Mouse (Mus musculus): Measurements from ENCODE around the gene Med13. TPM values are rescaled to one million over a fixed set of nuclear protein-coding genes. Genes with fewer than 3 reads are reported as not detected.

The Med13 gene
- total RNA-seq, 2 experiments from 2014 or later = 60.3 to 68.0 TPM

DNA sequence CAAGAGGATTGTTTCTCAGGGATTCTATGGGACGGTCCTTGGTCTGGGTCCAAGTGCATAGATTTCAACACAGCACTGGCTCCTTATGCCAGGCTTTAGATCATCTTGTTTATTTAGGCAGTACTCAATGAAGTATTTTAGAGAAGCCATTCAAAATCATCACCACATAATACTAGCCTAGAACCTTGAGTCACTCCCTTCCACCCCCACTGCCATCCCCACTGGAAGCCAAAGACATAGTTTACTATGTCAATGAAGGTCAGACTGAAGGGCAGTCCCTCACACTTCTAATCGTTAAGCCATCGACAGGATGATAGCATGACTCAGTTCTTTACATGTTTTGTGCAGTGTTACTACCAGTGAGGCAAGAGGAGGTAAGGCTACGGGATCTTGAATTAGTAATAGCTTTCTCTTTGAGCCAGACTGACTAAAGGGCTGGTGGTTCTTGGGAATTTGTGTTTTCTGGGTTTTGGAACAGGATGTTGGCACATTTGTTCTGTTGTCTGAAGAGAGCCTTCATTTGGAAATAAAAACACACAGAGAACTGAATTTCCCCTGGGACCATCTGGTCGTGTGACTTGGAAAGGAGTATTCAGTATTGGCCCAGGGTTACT is 24.2 kb upstream of the Med13 start:
- DNase-seq (ENCODE audit: low spot score in 2 of 2) = no peak
- intact Hi-C loops (cut with DNase I) = no loop called here

DNA sequence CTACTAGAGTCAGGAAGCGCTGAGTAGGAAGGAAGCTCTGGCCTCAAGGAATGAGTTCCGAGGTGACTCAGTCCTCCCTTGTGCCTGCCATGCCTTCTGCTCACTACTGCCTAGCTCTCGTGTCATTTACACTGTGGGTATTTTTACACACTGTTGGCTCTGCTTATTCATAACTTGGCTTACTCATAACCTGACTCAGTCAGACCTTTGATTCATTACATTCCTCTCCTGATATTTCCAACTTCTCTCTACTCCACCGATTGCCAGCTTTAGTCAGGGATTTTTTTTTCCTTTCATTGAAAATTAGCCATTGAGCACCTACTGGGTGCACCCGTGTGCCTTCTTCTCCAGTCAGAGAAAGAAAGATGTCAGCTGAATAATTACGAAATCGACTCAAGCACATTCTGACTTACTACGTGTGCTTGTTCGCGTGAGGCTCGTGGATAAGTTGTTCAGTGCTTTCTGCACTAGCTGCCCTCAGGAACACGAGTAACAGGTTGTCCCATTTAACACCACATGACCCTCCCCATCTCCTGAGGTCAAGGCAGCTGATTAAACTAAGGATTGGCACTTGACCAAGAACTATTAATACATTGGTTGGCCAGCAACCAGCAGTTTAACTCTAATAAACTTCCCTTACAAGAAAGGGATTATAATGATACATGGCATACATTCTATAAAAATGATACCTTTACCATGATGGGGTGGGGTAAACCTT is 23.3 kb upstream of the Med13 start:
- intact Hi-C loops (cut with DNase I) = no loop called here
- no peak for DNase-seq (ENCODE audit: low spot score in 2 of 2)

DNA sequence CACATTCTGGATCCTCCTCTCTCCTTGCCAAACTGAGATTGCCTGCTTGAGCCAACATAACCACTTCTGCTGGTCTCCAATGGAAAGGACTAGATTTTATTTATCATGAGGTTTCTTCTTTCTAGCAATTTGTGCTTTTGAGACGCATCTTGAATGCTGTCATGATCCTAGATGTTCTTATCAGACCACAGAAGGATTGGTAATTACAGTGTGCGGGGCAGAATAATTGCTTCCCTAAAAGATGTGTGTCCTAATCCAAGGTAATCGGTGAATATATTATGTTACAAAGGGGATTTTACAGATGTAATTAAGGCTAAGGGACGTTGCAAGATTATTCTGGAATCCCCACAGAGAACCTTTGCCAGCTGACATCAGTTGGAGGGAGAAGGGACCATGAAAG is 21.6 kb upstream of the Med13 start:
- intact Hi-C loops (cut with DNase I) = no loop called here
- DNase-seq (ENCODE audit: low spot score in 2 of 2) = no peak

DNA sequence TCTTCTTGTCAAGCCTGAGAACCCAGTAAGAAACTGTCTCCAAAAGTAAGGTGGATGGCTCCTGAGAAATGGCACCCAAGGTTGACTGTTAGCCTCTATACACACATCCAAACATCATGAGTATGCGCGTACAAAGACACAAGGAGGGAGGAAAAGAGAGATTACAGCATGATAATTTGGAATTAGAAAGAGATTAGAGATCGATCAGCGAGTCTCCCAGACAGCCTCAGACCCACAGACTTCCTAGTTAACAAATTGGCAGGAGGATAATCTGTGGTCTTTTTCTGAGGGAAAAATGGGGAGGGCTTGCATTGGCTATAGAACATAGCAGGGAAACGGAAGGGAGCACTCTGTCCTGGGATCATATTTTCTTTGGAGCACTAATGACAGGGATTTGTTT is 20.4 kb upstream of the Med13 start:
- intact Hi-C loops (cut with DNase I) = no loop called here
- no peak for DNase-seq (ENCODE audit: low spot score in 2 of 2)

DNA sequence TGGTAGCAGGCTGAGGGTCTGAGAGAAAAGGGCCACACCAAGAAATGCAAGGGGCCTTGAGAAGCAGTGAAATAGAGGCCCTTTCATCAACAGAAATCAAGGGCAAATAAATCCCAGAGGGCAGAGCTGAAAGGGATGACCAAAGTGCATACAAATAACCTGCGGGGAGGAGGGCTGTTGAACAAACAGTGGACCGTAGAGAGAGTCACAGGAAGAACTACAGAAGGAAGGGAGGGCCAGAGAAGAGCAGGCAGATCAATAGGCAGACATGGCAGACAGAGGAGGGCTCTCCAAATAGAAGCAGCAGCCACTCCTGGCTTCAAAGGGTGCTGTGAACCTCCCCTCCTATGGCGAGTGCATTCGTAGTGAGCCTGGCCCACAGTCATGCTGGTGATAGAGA is 19.3 kb upstream of the Med13 start:
- intact Hi-C loops (cut with DNase I) = no loop called here

DNA sequence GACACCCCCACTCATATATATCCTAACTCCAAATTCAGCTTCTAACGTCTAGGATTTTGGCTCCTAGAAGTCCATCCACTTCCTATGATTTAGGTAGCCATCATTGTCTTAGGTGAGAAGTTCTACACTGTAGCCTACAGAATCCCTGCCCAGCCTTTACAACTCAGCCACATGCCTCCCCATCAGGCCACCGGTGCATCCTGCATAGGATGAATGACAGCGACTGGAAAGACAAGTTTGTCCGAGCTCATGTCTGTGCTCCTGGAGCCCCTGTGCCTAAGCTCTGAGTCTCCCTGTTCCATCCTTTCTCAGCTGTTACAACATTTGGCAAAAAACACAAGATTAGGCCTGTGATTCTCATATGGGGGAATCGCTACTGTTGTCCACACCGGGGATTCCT is 17.7 kb upstream of the Med13 start:
- intact Hi-C loops (cut with DNase I) = no loop called here
- no peak for DNase-seq (ENCODE audit: low spot score in 2 of 2)

More for the DNA sequence above, 19.3 kb upstream of the Med13 start:
- no peak for DNase-seq (ENCODE audit: low spot score in 2 of 2)

DNA sequence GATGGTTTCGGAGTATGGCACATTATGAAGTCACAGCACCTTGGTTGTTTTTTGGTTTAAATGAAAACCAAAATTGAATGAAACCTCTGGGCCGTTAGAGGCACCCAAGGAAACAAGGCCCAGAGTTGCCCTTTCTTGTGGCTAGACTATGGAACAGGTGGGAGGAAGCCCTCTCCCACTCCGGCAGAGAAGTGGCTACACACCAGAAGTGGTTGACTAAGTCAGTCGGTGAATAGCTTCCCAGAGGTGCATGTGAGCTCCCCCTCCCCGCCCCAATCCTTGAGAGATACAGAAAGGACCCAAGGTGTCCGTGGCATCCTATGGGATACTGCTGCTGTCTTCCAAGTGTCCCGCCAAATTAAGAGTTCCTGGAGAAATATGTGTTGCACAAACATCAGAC is 13.9 kb upstream of the Med13 start:
- no peak for DNase-seq (ENCODE audit: low spot score in 2 of 2)

DNA sequence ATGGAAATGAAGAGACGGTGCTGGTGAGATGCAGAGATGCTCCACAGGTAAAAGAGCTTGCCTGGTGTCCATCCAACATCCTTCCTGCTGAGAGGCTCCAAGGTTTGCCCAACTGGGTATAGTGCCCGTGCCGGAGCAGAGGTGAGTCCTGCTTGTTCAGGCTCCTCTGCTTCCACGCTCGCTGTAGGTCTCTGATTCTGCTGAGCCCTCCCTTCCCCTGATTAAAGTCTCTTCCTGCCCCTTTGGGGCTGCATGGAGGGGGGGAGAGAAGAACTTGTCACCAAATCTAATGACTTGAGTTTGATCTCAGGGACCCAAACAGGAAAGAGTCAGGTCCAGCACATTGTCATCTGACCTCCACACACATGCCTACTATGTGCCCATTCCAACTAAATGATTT is 12.5 kb upstream of the Med13 start:
- intact Hi-C loops (cut with DNase I) = no loop called here
- no peak for DNase-seq (ENCODE audit: low spot score in 2 of 2)

More for the DNA sequence above, 13.9 kb upstream of the Med13 start:
- intact Hi-C loops (cut with DNase I) = no loop called here

DNA sequence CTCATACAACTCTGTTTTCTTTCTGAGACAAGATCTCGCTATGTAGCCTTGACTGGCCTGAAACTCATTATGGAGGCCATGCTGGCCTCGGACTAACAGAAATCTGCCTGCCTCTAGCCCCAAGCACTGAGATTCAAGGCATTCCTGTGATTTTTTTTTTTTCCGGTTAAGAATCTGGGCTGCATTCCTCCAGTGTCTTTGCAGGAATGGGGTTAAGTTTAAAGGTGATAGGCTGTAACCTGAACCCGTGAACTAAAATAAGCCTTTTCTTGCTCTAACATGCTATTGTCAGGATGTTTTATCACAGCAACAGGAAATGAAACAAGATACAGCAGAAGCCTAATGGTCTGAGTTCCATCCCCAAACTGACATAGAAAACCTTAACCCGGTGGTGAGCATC is 11.6 kb upstream of the Med13 start:
- no peak for DNase-seq (ENCODE audit: low spot score in 2 of 2)
- intact Hi-C loops (cut with DNase I) = no loop called here

DNA sequence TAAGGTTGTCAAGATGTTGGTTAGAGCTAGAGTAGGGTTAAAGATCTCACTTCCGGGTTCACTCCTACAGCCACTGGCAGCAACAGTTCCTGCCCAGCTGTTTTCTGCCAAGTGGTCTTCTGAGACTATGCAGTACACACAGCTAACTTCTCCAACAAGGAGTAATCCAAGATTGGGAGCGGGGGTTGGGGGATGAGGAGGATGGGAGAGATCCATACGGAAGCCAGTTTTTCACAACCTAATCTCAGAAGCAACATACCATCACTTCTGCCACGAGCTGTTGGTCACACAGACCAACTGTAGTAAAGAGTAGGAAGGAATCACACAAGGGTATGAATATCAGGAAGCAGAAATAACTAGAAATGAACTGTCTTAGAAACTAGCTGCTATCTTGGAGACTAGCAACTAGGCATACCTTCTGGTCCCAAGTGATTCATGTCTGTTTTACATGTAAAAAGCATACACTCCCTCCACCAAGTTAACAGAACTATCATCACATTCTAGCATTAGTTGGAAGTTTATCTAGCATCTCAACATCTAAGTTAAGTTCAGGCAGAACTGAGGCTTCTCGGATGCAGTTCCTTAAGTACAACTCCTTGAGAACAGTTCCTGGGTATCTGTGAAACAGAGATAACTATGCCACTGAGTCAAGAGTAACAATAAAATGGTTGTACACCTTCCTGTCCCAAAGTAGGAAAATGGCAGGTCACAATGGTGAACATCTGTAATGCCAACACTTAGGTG is 7.5 kb upstream of the Med13 start:
- no peak for DNase-seq (ENCODE audit: low spot score in 2 of 2)
- intact Hi-C loops (cut with DNase I) = no loop called here

DNA sequence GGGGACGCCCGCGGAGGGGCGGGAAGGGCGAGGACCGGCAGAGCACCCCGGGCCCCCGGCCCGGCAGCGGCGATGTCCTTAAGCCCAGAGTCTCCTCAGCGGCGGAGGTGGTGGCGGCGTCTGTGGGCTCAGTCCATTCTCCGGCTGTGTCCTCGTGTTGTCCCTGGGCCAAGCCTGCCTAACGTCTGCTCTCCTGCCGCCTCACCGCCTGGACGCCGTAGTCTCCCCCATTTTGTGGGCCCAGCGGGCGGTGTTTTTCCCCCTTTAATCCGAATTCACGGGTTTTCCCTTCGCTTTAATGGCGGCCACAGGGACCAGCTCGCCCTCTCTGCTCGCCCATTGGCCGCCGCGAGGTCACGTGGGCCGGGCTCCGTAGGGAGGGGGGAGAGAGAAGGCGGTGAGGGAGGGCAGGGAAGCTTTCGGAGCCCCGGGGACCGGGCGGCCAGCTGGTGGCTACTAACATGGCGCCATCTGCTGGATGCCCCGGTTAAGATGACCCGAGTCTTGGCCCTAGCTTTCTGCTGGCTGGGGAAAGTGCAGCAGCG is 654 bp upstream of the Med13 start:
- intact Hi-C loops (cut with DNase I) = loop anchor here (5.0 kb wide), 2 partner anchors 79 to 101 kb away; partner anchors contain the start of gene Ints2
- DNase-seq (ENCODE audit: low spot score in 2 of 2) = peak; percentile 97 to 98

DNA sequence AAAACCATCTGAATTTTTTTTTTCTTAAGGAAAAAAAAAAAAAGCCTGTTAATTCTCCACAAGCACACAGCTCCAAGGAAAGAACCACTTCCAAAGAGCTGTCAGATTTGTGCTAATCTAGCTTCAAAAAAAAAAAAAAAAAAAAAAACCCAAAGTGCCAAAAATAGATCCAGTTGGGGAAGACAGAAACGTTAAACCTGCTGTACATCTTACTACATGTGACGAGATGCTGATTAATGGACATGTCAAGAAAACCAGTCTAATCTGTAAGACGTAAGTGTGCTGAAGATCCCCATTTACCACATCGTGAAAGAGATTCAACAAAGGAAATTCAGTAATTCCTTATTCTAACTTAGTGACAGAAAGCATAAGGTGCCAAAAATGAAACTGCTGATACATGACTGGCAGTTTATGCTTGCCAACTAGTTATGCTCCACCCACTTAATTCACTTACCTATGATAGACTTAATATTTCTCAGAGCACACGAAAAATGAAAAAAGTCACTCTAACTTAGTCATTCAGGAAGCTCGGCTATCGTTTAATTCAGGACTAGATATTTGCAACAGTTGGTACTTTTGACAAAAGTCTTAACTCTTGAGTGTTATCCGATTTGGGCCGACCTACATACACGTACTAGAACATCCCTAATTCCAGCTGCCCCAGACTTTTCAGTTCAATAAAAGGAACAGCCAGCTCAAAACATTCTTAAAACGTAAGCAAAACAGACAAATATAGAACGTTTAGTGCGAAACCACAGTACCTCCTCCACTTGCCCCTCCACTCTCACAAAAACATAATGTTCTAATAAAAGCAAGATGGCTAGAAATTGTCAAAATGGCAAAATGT is 1.2 kb downstream of the Med13 start:
- intact Hi-C loops (cut with DNase I) = loop anchor here (5.0 kb wide), 2 partner anchors 81 to 99 kb away; partner anchors contain the start of gene Ints2
- no peak for DNase-seq (ENCODE audit: low spot score in 2 of 2)

DNA sequence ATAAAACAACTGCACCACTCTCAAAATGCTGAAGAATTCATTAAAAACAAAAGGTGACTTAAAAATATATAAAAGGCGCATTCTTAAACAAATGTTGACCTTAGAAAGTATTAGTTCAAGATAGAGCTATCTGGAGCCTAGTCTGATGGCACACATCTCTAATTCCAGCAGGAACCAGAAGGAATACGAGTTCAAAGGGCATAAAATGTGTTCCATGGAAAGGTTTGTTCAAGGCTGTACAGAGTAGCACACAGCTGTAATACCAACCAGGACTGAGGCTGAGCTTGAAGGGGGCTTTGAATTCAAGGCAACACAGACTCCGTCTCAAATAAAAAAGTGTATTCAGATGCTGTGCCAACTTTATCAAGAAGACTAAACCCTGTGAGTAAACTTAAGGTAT is 3.8 kb downstream of the Med13 start:
- intact Hi-C loops (cut with DNase I) = no loop called here

DNA sequence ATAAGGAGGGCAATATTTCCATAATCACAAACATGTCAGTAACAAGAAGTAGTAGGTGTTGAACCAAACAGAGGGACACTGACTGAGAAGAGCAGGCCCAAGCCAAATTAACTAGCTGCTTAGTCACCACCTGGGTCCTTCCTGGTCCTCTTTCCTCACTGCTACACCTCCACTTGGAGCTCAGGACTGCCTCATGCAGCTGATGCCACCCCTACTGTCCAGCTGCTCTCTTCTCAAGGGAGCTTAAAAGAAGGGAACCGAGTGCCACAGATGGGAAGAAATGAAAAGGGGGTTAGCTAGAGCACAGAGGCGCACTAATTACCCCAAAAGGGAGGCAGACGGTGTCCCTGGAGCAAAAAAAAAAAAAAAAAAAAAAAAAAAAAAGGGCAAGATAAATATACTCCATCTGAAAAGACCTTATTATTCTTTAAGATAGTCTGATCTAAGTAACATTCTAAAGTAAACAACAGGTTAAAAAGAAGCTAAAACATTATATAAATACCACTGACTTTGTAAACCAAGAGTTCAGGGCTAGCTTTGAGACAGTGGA is 5.6 kb downstream of the Med13 start:
- intact Hi-C loops (cut with DNase I) = no loop called here
- no peak for DNase-seq (ENCODE audit: low spot score in 2 of 2)

More for the DNA sequence above, 3.8 kb downstream of the Med13 start:
- no peak for DNase-seq (ENCODE audit: low spot score in 2 of 2)

DNA sequence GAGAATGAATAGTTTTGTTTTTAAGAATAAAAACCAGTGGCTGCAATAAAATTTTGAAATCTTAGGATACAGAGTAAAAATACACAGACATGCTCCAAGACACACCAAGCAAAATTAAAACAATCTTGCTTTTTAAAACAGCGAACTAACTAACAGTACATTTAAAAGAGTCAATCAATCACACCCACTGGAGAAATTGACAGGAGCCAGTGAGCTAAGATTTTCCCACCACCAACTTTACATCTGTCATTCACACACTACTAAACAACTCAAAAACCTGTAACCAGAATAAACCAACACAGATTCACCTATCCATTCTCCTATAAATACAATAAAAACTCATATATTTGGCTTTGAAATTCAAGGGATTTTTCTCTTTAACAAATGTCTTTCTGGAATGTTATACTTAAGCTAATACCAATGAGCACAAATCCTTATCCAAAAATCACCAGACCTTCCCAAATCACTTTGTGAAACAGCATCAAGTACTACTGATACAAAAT is 6.7 kb downstream of the Med13 start:
- intact Hi-C loops (cut with DNase I) = no loop called here
- no peak for DNase-seq (ENCODE audit: low spot score in 2 of 2)

DNA sequence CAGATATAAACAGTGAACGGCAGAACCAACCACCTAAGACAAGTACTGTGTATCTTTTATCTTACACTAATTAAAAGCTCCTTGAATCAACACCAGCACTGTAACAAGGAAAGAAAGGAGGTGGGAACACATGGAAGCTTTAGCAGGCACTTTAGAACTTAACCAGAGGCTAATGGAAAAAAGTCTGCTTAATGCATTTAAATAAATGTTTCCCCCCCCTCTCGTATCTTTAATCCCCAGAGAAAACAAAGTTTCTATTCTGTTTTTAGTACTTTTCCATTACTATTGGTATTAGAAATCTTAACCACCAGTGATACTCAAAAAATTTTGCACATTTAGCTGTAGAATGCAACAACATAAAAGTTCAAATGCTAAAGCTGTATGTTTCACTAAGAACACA is 8.1 kb downstream of the Med13 start:
- DNase-seq (ENCODE audit: low spot score in 2 of 2) = no peak
- intact Hi-C loops (cut with DNase I) = no loop called here

DNA sequence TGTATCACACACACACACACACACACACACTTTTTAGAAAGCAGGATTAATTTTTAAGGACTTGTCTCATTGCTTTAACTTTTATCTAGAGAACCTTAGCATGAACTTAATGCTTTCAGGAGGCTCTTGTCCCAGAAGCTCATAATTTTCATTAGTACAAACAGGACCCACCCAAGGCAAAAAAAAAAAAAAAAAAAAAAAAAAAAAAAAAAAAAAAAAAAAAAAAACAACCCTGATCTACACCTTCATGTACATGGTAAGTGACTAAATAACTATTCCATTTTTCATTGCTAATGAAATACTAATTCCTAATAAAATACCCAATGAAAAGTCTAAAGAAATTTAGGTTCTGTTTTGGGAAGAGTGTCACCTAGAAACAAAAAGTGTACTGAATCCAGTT is 8.5 kb downstream of the Med13 start:
- DNase-seq (ENCODE audit: low spot score in 2 of 2) = no peak

DNA sequence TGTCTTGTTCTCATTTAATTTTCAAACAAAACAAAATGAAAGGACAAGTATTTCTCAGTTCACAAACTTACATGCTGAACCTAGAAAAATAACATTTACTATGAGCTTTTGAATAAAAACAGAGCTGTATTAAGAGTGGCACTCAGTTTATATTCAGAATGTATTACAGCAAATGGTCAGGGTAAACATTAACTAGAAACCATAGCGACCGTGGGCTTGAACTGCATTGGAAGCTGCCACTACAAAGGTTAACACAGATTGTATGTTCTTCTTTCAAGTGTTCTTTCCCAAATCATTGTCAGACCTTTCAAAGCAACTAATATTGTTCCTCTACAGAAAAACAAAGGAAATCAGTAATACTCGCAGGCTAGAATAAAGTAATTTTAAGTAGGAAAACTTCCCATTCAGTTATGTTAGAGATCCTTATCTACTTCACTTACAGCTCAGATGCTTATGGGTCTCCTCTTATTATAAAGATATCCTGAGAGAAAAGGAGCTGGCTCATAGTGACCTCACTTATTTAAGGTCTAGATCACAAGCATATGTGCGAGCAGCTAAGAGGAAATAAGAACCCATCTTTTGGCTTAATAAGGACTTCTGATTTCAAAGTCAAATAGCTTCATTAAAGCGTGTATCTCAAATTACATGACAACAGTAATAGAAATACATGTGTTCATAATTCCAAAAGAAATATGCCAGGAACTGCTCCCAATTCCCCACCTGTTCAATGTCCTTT is 9.8 kb downstream of the Med13 start:
- intact Hi-C loops (cut with DNase I) = no loop called here
- DNase-seq (ENCODE audit: low spot score in 2 of 2) = no peak

More for the DNA sequence above, 8.5 kb downstream of the Med13 start:
- intact Hi-C loops (cut with DNase I) = no loop called here

Data from left cerebral cortex, postnatal 14 days (tissue).